Mouse (Mus musculus): ENCODE results near the gene Utp11. TPM values are rescaled to one million over a fixed set of nuclear protein-coding genes. Genes with fewer than 3 reads are reported as not detected.

Utp11 gene
- total RNA-seq, 2 experiments from 2014 or later: 15.0 to 15.3 TPM

- DNase-seq (ENCODE audit: low spot score in 2 of 2): no peak
These were observed 53.7 kb downstream of the Utp11 start for GRCm38 (mm10) chr4:124639715-124640114.

GRCm38 (mm10) chr4:124633281-124633680, 60.1 kb downstream of the Utp11 start:
- no peak for DNase-seq (ENCODE audit: low spot score in 2 of 2)

- DNase-seq (ENCODE audit: low spot score in 2 of 2): no peak
These were observed 60.5 kb downstream of the Utp11 start for GRCm38 (mm10) chr4:124632856-124633255.

- DNase-seq (ENCODE audit: low spot score in 2 of 2): no peak
These were observed 61.9 kb downstream of the Utp11 start for GRCm38 (mm10) chr4:124631456-124631855.

Small RNA genes within 50 kb of the gene (microRNA-seq; reads per million reads assigned to microRNA genes)
- gene Gm24721 (0 reads per million in 2 experiments), gene Mir697 (0 reads per million in 2 experiments)

Other genes with a start within 250 kb of the Utp11 start
- gene 3100002H09Rik, start 82.8 kb downstream of the Utp11 start, total RNA-seq (2021): under 1 TPM in 1 of 2 experiments, not detected in 1; 0.86 TPM
- 10 to 100 TPM; 17.1 to 17.3 TPM for gene Pou3f1, start 36.8 kb downstream of the Utp11 start, total RNA-seq (2021)
- gene Fhl3, start 7.1 kb upstream of the Utp11 start, total RNA-seq (2021): 1 to 10 TPM; 1.3 TPM
- 10 to 100 TPM; 33.9 to 42.3 TPM for gene Sf3a3, start 21.2 kb upstream of the Utp11 start, total RNA-seq (2021)
- gene Inpp5b, start 48.2 kb upstream of the Utp11 start, total RNA-seq (2021): 10 to 100 TPM; 37.2 to 42.3 TPM
- 10 to 100 TPM; 25.8 to 27.8 TPM for gene Mtf1, start 108.5 kb upstream of the Utp11 start, total RNA-seq (2021)
- 10 to 100 TPM; 38.3 to 39.3 TPM for gene Yrdc, start 157.1 kb upstream of the Utp11 start, total RNA-seq (2021)
- 10 to 100 TPM; 73.1 to 75.8 TPM for gene 1110065P20Rik, start 157.6 kb upstream of the Utp11 start, total RNA-seq (2021)
- 10 to 100 TPM; 53.8 to 55.5 TPM for gene Maneal, start 168.6 kb upstream of the Utp11 start, total RNA-seq (2021)
- 10 to 100 TPM; 44.4 to 46.0 TPM for gene Epha10, start 187.3 kb upstream of the Utp11 start, total RNA-seq (2021)
- 10 to 100 TPM; 17.5 to 19.3 TPM for gene 9930104L06Rik, start 243.4 kb upstream of the Utp11 start, total RNA-seq (2021)
- 1 to 10 TPM in 1 of 2 experiments, under 1 TPM in 1; 0.96 to 1.8 TPM for gene Cdca8, start 245.7 kb upstream of the Utp11 start, total RNA-seq (2021)

Measured in left cerebral cortex, adult 18-20 months (tissue).